Mouse (Mus musculus): ENCODE data around the gene Arhgef3. TPM values are rescaled to one million over a fixed set of nuclear protein-coding genes. Genes with fewer than 3 reads are reported as not detected.
"Not testable (repeated sequence)": the region's sequence is repeated elsewhere in the genome, so short reads cannot be mapped to it uniquely, and the experiment has no call there.

Arhgef3 gene
- total RNA-seq, 2 experiments from 2014 or later = 77.1 to 79.5 TPM

- Histone ChIP-seq H3K27ac (no peak overlapping the region), H3K4me3 (no peak overlapping the region)
- no peak for TF ChIP-seq CTCF (conservative IDR thresholded peaks at IDR 0.05)
- DNase-seq (ENCODE audit: low spot score in 2 of 2) = no peak
These were observed 82.3 kb downstream of the Arhgef3 start for GRCm38 (mm10) chr14:27196980-27197379.

DNA sequence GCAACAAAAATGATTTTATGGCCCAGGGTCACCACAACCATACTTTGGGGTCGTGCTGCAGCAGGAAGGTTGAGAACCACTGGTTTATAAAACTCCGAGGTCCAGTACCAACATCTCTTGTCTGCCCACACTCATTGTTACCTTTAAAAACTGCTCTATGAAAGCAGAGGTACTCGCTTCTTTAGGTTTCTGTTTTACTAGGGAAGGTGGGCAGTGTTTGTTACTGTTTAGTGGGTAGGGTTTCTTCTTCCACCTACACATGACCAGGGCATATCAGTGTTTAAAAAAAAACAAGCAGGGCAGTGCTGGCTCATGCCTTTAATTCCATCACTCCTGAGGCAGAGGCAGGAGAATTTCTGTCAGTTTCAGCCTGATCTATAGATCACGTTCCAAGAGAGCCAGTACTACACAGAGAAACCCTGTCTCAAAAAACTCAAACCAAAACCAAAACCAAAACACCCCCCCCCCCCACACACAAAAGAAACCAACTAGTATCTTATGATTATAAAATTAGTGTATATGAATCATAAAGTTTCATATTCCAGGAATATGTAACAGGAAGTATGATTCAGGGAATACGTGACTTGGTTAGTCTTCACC lies 83.9 kb downstream of the Arhgef3 start:
- TF ChIP-seq CTCF (conservative IDR thresholded peaks at IDR 0.05) = no peak

GRCm38 (mm10) chr14:27199119-27199518 lies 84.4 kb downstream of the Arhgef3 start:
- no peak for TF ChIP-seq CTCF (conservative IDR thresholded peaks at IDR 0.05)
- no peak overlapping the region for H3K4me3 ChIP-seq
- H3K27ac ChIP-seq = peak overlapping the region; percentile 55; the same call in 1 of the 2 replicates
- peak; percentile 11 to 20 for DNase-seq (ENCODE audit: low spot score in 2 of 2)

More for the DNA sequence above, 83.9 kb downstream of the Arhgef3 start:
- Histone ChIP-seq H3K4me3 (no peak overlapping the region), H3K27ac (no peak overlapping the region)
- DNase-seq (ENCODE audit: low spot score in 2 of 2) = no peak

GRCm38 (mm10) chr14:27199870-27200269 lies 85.2 kb downstream of the Arhgef3 start:
- no peak overlapping the region for H3K27ac ChIP-seq
- no peak overlapping the region for H3K4me3 ChIP-seq
- no peak for TF ChIP-seq CTCF (conservative IDR thresholded peaks at IDR 0.05)
- no peak for DNase-seq (ENCODE audit: low spot score in 2 of 2)

DNA sequence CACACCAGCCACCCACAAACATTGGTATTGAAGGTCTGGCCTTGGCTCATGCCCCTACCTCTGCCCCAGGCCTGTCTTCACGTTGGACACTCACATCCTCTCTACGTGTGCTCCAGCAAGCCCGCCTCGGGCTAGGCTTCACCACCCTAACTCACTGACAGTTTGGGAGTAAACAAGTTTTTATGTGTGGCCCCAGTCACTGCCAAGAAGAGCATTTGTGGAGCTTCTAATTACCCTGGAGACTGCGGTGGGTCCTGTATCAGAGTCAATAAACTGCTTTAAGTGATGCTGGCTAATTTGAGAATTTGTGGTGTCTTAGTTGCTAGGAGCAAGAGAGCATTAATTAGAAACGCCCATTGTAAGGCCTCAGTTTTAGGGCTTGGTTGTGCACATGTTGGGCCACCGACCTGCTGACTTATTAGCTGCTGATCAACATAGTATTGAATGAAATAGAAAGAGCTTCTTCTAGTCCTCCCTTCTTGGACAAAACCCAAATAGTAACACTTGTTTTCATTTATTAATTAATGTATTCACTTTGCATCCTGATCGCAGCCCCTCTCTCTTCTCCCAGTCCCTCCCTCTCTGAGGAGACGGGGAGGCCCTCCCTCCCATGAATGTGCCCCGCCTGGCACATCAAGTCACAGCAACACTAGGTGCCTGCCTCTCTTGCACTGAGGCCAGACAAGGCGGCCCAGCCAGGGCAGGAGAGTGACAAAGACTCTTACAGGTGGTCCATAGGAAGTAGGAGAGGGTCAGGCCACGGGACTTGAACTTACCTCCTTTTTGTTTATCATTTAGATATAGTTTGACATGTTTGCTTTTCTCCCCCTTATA lies 86.3 kb downstream of the Arhgef3 start:
- no peak for TF ChIP-seq CTCF (conservative IDR thresholded peaks at IDR 0.05)
- H3K27ac ChIP-seq = no peak overlapping the region

DNA sequence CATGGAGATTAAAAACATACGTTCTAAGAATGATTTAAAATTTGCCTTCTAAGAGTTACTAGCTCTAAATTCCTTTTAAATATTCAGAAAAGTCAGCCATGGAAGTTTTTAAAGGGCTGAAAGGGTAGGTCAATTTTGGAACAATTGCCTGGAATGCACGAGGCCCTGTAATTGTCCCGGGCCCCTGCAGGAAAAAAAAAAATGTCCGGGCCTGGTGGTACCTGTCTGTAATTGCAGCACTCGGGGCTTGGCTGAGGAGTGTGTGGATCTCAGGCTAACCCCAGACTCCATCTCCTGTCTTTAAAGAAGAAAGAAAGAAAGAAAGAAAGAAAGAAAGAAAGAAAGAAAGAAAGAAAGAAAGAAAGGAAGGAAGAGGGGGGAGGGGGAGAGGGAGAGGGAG lies 87.1 kb downstream of the Arhgef3 start:
- Histone ChIP-seq H3K4me3 (no peak overlapping the region), H3K27ac (no peak overlapping the region)
- DNase-seq (ENCODE audit: low spot score in 2 of 2) = no peak
- TF ChIP-seq CTCF (conservative IDR thresholded peaks at IDR 0.05) = no peak; the same call in 1 of the 2 replicates

More for the DNA sequence above, 86.3 kb downstream of the Arhgef3 start:
- DNase-seq (ENCODE audit: low spot score in 2 of 2) = no peak
- no peak overlapping the region for H3K4me3 ChIP-seq

GRCm38 (mm10) chr14:27204704-27205103 lies 90.0 kb downstream of the Arhgef3 start:
- H3K27ac ChIP-seq = no peak overlapping the region
- DNase-seq (ENCODE audit: low spot score in 2 of 2) = no peak
- TF ChIP-seq CTCF (conservative IDR thresholded peaks at IDR 0.05) = no peak
- no peak overlapping the region for H3K4me3 ChIP-seq

- no peak overlapping the region for H3K4me3 ChIP-seq
- no peak for TF ChIP-seq CTCF (conservative IDR thresholded peaks at IDR 0.05)
- no peak for DNase-seq (ENCODE audit: low spot score in 2 of 2)
- H3K27ac ChIP-seq = no peak overlapping the region
These were observed 91.7 kb downstream of the Arhgef3 start for GRCm38 (mm10) chr14:27206443-27206842.

- Histone ChIP-seq H3K27ac (no peak overlapping the region), H3K4me3 (no peak overlapping the region)
- no peak for TF ChIP-seq CTCF (conservative IDR thresholded peaks at IDR 0.05)
- DNase-seq (ENCODE audit: low spot score in 2 of 2) = no peak
These were observed 94.8 kb downstream of the Arhgef3 start for GRCm38 (mm10) chr14:27209542-27209941.

GRCm38 (mm10) chr14:27210801-27211200 lies 96.1 kb downstream of the Arhgef3 start:
- not testable (repeated sequence) for DNase-seq (ENCODE audit: low spot score in 2 of 2); H3K27ac ChIP-seq

DNA sequence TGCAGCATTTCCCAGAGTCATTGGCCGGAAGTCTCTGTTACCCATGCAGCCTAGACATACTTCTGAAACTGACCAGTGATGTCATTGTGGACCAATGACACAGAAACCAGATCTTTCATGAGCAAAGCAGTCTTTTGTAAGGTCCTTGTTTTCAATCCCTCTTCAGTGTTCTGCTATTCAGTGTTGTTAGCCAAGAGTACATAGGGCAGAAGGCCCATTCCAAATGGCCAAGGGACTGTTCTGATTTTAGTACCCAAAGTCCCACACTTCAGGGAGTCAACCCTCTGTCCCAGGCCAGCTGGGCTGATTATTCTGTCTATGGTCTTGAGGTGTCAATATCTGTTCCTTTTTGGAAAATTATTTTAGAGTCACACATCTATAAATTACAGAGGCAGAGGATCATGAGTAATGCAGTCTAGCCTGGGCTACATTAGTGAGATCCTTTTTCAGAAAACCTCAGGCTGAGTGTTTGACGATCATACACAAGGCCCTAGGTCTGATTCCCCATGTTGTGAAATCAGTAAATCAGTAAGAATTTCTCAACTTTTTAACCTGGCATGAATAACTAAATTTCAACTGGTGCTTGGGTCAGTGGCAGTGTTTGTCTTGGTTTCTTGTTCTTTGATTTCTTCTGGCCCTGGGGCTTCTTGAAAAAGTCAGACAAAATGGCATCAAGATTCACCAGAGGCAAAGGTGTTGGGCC lies 97.2 kb downstream of the Arhgef3 start:
- TF ChIP-seq CTCF (conservative IDR thresholded peaks at IDR 0.05) = no peak
- Histone ChIP-seq H3K27ac (no peak overlapping the region), H3K4me3 (no peak overlapping the region)
- DNase-seq (ENCODE audit: low spot score in 2 of 2) = no peak

More at GRCm38 (mm10) chr14:27210801-27211200, 96.1 kb downstream of the Arhgef3 start:
- not testable (repeated sequence) for H3K4me3 ChIP-seq

GRCm38 (mm10) chr14:27214232-27214631 lies 99.5 kb downstream of the Arhgef3 start:
- no peak for TF ChIP-seq CTCF (conservative IDR thresholded peaks at IDR 0.05)
- DNase-seq (ENCODE audit: low spot score in 2 of 2) = no peak
- no peak overlapping the region for H3K4me3 ChIP-seq
- H3K27ac ChIP-seq = no peak overlapping the region

DNA sequence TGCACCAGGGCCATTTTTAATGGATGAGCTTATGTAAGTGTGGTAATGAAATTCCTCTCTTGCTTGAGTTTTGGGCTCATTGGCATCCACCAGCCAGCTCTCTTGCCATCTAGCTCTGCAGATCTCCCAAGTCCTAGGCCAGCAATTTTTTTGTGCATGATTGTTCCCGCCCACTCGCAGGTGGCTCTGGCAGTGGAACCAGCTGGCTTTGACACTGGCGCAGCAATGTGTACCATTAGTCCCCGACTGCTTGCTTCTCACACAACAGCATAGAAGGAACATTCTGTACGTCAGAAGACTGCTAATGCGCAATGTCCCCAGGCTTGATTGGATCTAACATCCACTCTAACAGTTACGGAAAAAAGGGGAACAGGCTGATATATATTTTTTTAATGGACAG lies 105.0 kb downstream of the Arhgef3 start:
- peak; percentile 88 to 94 for DNase-seq (ENCODE audit: low spot score in 2 of 2)
- no peak overlapping the region for H3K4me3 ChIP-seq
- no peak for TF ChIP-seq CTCF (conservative IDR thresholded peaks at IDR 0.05)
- peak overlapping the region; percentile 95 for H3K27ac ChIP-seq

Measured in layer of hippocampus, adult 2 months (tissue).